In the genomic region with DNA sequence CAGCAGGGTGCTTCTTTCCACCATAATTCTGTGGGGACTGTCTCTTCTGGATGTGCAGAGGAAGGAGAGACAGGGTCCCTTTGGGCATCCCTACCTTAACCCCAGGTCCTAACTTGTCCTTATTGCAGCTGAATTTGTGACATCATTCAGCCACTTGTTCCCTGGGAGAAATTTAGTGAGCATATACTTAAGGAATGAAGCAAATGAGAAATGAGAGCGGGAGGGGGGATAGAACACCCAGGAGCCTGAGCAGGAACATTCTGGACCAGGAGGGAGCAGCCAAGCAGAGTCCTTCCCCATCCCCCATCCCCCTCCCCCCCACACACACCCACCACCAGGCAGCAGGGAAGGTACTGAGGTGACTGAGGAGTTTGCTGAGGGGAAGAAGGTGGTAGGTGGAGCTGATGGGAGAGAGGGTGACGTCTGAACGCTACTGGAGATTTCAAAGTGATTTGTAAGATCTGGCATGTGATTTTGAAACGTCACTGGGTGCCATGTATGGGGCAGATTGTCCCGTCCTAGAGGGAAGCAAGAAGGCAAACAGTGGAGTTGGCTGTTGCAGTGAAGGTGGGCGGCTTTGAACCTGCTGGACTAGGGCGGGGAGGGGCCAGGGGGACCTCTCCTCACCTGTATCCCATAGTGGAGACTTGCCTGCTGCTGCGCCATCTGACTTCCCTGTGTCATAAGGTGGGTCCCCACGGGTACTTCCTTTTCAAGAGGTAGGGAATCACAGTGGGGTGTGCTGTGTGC, we compare ENCODE assay signal across 14 mouse cellular contexts. TPM values are rescaled to one million over a fixed set of nuclear protein-coding genes. Genes with fewer than 3 reads are reported as not detected.
A peak's percentile ranks its signal among the peaks of the same experiment; 100 is the strongest.
DNase-seq lines count a peak whose midpoint lies in the region; ATAC-seq and TF ChIP-seq lines count a peak whose summit lies in the region.
"Had no signal": no experiment of that assay in that cellular context is flagged by ENCODE, and none has a peak within 500 bp of the region (broad histone marks: within the 10 kb centered on the region; RNA-seq: fewer than 3 reads in every experiment).

No protein-coding gene starts in this region.

- no peak overlapping the region for H3K9ac ChIP-seq in hindbrain, embryonic 11.5 days (ENCODE audit: low read depth, low read length)
- no peak overlapping the region for H3K9ac ChIP-seq in midbrain, postnatal 0 days (replicated peaks; ENCODE audit: low read length, poor library complexity, severe bottlenecking)
- no peak overlapping the region for H3K9ac ChIP-seq in midbrain, embryonic 14.5 days (replicated peaks; ENCODE audit: low read length)
- H3K9ac ChIP-seq in intestine, embryonic 15.5 days = no peak overlapping the region
- no peak overlapping the region for H3K9ac ChIP-seq in stomach, embryonic 15.5 days

- DNase-seq in hindbrain, embryonic 10.5 days (ENCODE audit: low spot score) = no peak
- no peak for DNase-seq in hindbrain, embryonic 11.5 days (ENCODE audit: low spot score)
- DNase-seq in midbrain, postnatal 0 days (ENCODE audit: low spot score) = no peak
- DNase-seq in midbrain, embryonic 14.5 days = no peak
- DNase-seq in Muller cell, postnatal 12 days (ENCODE audit: inconsistent ontology term) = no peak
- no peak for DNase-seq in right cerebral cortex, postnatal 14 days
- DNase-seq: adrenal gland, postnatal 25 days; right cerebral cortex, postnatal 25 days had no signal

- peaks cover 45% of the 10 kb centered on the region for H3K27me3 ChIP-seq in hindbrain, embryonic 10.5 days (ENCODE audit: insufficient read depth, poor library complexity, severe bottlenecking)
- peaks cover 2% of the 10 kb centered on the region; the same call in 1 of the 2 replicates for H3K27me3 ChIP-seq in hindbrain, embryonic 11.5 days (ENCODE audit: control insufficient read depth, insufficient read depth, low read length)
- no peaks in the 10 kb centered on the region for H3K27me3 ChIP-seq in midbrain, postnatal 0 days (ENCODE audit: insufficient read depth, low read length)
- no peaks in the 10 kb centered on the region for H3K27me3 ChIP-seq in midbrain, embryonic 14.5 days (ENCODE audit: control insufficient read depth, insufficient read depth, low read length)
- no peaks in the 10 kb centered on the region for H3K27me3 ChIP-seq in intestine, embryonic 15.5 days (replicated peaks)
- H3K27me3 ChIP-seq in stomach, embryonic 15.5 days (replicated peaks) = no peaks in the 10 kb centered on the region

- H3K36me3 ChIP-seq in hindbrain, embryonic 10.5 days = no peaks in the 10 kb centered on the region
- no peaks in the 10 kb centered on the region for H3K36me3 ChIP-seq in hindbrain, embryonic 11.5 days (ENCODE audit: control insufficient read depth, insufficient read depth, low read length)
- H3K36me3 ChIP-seq in midbrain, postnatal 0 days (ENCODE audit: insufficient read depth, low read length) = no peaks in the 10 kb centered on the region
- no peaks in the 10 kb centered on the region for H3K36me3 ChIP-seq in midbrain, embryonic 14.5 days (ENCODE audit: control insufficient read depth, insufficient read depth, low read length)
- no peaks in the 10 kb centered on the region for H3K36me3 ChIP-seq in intestine, embryonic 15.5 days
- H3K36me3 ChIP-seq in stomach, embryonic 15.5 days = no peaks in the 10 kb centered on the region

- WGBS in hindbrain, embryonic 10.5 days = 76% methylated on average over 9 of the region's 9 CpGs
- WGBS in hindbrain, embryonic 11.5 days = 63% methylated on average over 9 of the region's 9 CpGs
- WGBS in midbrain, postnatal 0 days = 76% methylated on average over 9 of the region's 9 CpGs
- WGBS in midbrain, embryonic 14.5 days = 65% methylated on average over 9 of the region's 9 CpGs
- WGBS in intestine, embryonic 15.5 days = 66% methylated on average over 9 of the region's 9 CpGs
- 57% methylated on average over 9 of the region's 9 CpGs for WGBS in stomach, embryonic 15.5 days

- H3K9me3 ChIP-seq in hindbrain, embryonic 10.5 days = no peaks in the 10 kb centered on the region
- H3K9me3 ChIP-seq in hindbrain, embryonic 11.5 days (ENCODE audit: control insufficient read depth, low read length) = no peaks in the 10 kb centered on the region
- no peaks in the 10 kb centered on the region for H3K9me3 ChIP-seq in midbrain, postnatal 0 days (ENCODE audit: low read length)
- no peaks in the 10 kb centered on the region for H3K9me3 ChIP-seq in midbrain, embryonic 14.5 days (ENCODE audit: control insufficient read depth, low read length)
- H3K9me3 ChIP-seq in intestine, embryonic 15.5 days = no peaks in the 10 kb centered on the region
- no peaks in the 10 kb centered on the region for H3K9me3 ChIP-seq in stomach, embryonic 15.5 days

- no peak for ATAC-seq in hindbrain, embryonic 11.5 days (ENCODE audit: low FRiP score)
- ATAC-seq in midbrain, postnatal 0 days (ENCODE audit: low FRiP score) = no peak
- ATAC-seq in midbrain, embryonic 14.5 days (ENCODE audit: low FRiP score, low TSS enrichment) = no peak
- ATAC-seq in intestine, embryonic 15.5 days = no peak
- no peak for ATAC-seq in stomach, embryonic 15.5 days (ENCODE audit: insufficient read depth, low FRiP score, low read depth)

- no peak overlapping the region for H3K27ac ChIP-seq in hindbrain, embryonic 10.5 days
- H3K27ac ChIP-seq in hindbrain, embryonic 11.5 days (ENCODE audit: low read depth, low read length) = no peak overlapping the region
- no peak overlapping the region for H3K27ac ChIP-seq in midbrain, postnatal 0 days (ENCODE audit: low read depth, low read length)
- no peak overlapping the region for H3K27ac ChIP-seq in midbrain, embryonic 14.5 days (replicated peaks; ENCODE audit: low read depth, low read length)
- H3K27ac ChIP-seq in intestine, embryonic 15.5 days = no peak overlapping the region
- H3K27ac ChIP-seq in stomach, embryonic 15.5 days = no peak overlapping the region

- H3K4me2 ChIP-seq in hindbrain, embryonic 11.5 days (replicated peaks; ENCODE audit: low read depth, low read length) = no peak overlapping the region
- peak overlapping the region; percentile 4; the same call in 1 of the 2 replicates for H3K4me2 ChIP-seq in midbrain, postnatal 0 days (ENCODE audit: low read depth, low read length, poor library complexity, severe bottlenecking)
- no peak overlapping the region for H3K4me2 ChIP-seq in midbrain, embryonic 14.5 days (ENCODE audit: low read length)
- H3K4me2 ChIP-seq in intestine, embryonic 15.5 days (replicated peaks) = peak overlapping the region; percentile 92
- peak overlapping the region; percentile 91 for H3K4me2 ChIP-seq in stomach, embryonic 15.5 days

- peaks cover 66% of the 10 kb centered on the region for H3K4me1 ChIP-seq in hindbrain, embryonic 10.5 days (replicated peaks)
- H3K4me1 ChIP-seq in hindbrain, embryonic 11.5 days (replicated peaks; ENCODE audit: control insufficient read depth, insufficient read depth, low read length) = 0 out of 2 replicates have a peak, but pooled peaks cover 2% of the 10 kb centered on the region
- no peaks in the 10 kb centered on the region for H3K4me1 ChIP-seq in midbrain, postnatal 0 days (ENCODE audit: insufficient read depth, low read length)
- peaks cover 5% of the 10 kb centered on the region; the same call in 1 of the 2 replicates for H3K4me1 ChIP-seq in midbrain, embryonic 14.5 days (ENCODE audit: control insufficient read depth, insufficient read depth, low read length)
- H3K4me1 ChIP-seq in intestine, embryonic 15.5 days (replicated peaks) = peaks cover 34% of the 10 kb centered on the region
- peaks cover 17% of the 10 kb centered on the region; the same call in 1 of the 2 replicates for H3K4me1 ChIP-seq in stomach, embryonic 15.5 days

- TF ChIP-seq CTCF in midbrain, postnatal 0 days (IDR thresholded peaks at IDR 0.05) = no peak

- peak overlapping the region; percentile 6; the same call in 1 of the 2 replicates for H3K4me3 ChIP-seq in hindbrain, embryonic 10.5 days
- H3K4me3 ChIP-seq in hindbrain, embryonic 11.5 days (ENCODE audit: low read depth, low read length) = no peak overlapping the region
- no peak overlapping the region for H3K4me3 ChIP-seq in midbrain, postnatal 0 days (ENCODE audit: low read depth, low read length)
- no peak overlapping the region for H3K4me3 ChIP-seq in midbrain, embryonic 14.5 days (replicated peaks; ENCODE audit: low read depth, low read length)
- H3K4me3 ChIP-seq in intestine, embryonic 15.5 days (replicated peaks) = peak overlapping the region; percentile 58
- peak overlapping the region; percentile 55 for H3K4me3 ChIP-seq in stomach, embryonic 15.5 days (replicated peaks)

RNA-seq across cellular contexts. Expression of a gene that starts 2.5 kb away (rescaled TPM):
- polyA plus RNA-seq in hindbrain, embryonic 10.5 days (2016; fragmentation: Nextera tagmentation; extraction: Ambion mirVana) = 5.8 and 6.0 TPM in 2 replicates
- 3.1 and 3.3 TPM in 2 replicates for polyA plus RNA-seq in hindbrain, embryonic 11.5 days (2014; fragmentation: Nextera tagmentation; extraction: Ambion mirVana)
- total RNA-seq in midbrain, postnatal 0 days (2014; rRNA removed) = 7.6 and 9.0 TPM in 2 replicates
- polyA plus RNA-seq in midbrain, postnatal 0 days (2015; fragmentation: Nextera tagmentation; extraction: Ambion mirVana) = 5.2 and 6.0 TPM in 2 replicates
- 1.6 and 4.2 TPM in 2 replicates for polyA plus RNA-seq in midbrain, embryonic 14.5 days (2014; fragmentation: Nextera tagmentation; extraction: Ambion mirVana)
- 12.4 and 12.5 TPM in 2 replicates for polyA plus RNA-seq in intestine, embryonic 15.5 days (2015; fragmentation: Nextera tagmentation; extraction: Ambion mirVana)
- 9.8 TPM in 2 replicates for polyA plus RNA-seq in stomach, embryonic 15.5 days (2015; fragmentation: Nextera tagmentation; extraction: Ambion mirVana)
- total RNA-seq: common myeloid progenitor, adult 5-6 weeks; monocyte, adult 5-6 weeks had no signal

RNA-seq across cellular contexts. Expression of a gene that starts 51.4 kb away (rescaled TPM):
- polyA plus RNA-seq in hindbrain, embryonic 10.5 days (2016; fragmentation: Nextera tagmentation; extraction: Ambion mirVana) = not detected in 2 replicates
- polyA plus RNA-seq in hindbrain, embryonic 11.5 days (2014; fragmentation: Nextera tagmentation; extraction: Ambion mirVana) = not detected in 2 replicates
- total RNA-seq in midbrain, postnatal 0 days (2014; rRNA removed) = 0.05 TPM in 1 of 2 replicates, not detected in the other
- 0.05 TPM in 1 of 2 replicates, not detected in the other for polyA plus RNA-seq in midbrain, postnatal 0 days (2015; fragmentation: Nextera tagmentation; extraction: Ambion mirVana)
- polyA plus RNA-seq in midbrain, embryonic 14.5 days (2014; fragmentation: Nextera tagmentation; extraction: Ambion mirVana) = 0.18 TPM in 1 of 2 replicates, not detected in the other
- 0.68 and 1.2 TPM in 2 replicates for polyA plus RNA-seq in intestine, embryonic 15.5 days (2015; fragmentation: Nextera tagmentation; extraction: Ambion mirVana)
- 0.09 TPM in 1 of 2 replicates, not detected in the other for polyA plus RNA-seq in stomach, embryonic 15.5 days (2015; fragmentation: Nextera tagmentation; extraction: Ambion mirVana)
- total RNA-seq: adrenal gland, postnatal 25 days; common myeloid progenitor, adult 5-6 weeks; ES-E14; layer of hippocampus, postnatal 25 days; monocyte, adult 5-6 weeks had no signal

Comparison
In these comparisons a context has a peak if more than half of its experiments do, and no peak if none do; other contexts are left out.
1. H3K4me3 ChIP-seq: peak in hindbrain, embryonic 10.5 days (single experiment), intestine, embryonic 15.5 days (single experiment) and stomach, embryonic 15.5 days (single experiment); none in hindbrain, embryonic 11.5 days (single experiment), midbrain, postnatal 0 days (single experiment) and midbrain, embryonic 14.5 days (single experiment).
2. H3K4me2 ChIP-seq: peak in midbrain, postnatal 0 days (single experiment), intestine, embryonic 15.5 days (single experiment) and stomach, embryonic 15.5 days (single experiment); none in hindbrain, embryonic 11.5 days (single experiment) and midbrain, embryonic 14.5 days (single experiment).